Mouse (Mus musculus) midbrain, embryonic 15.5 days (tissue): ENCODE measurements around the gene Dtd2. TPM values are rescaled to one million over a fixed set of nuclear protein-coding genes. Genes with fewer than 3 reads are reported as not detected.

Experiments
- polyA plus RNA-seq: library from polyadenylated mRNA; unstranded; fragments of >200 nt; fragmentation: Nextera tagmentation; extraction: Ambion mirVana; gene quantifications from 2 replicates; pipeline ENCODE4 v1.2.1, GENCODE M21; 2015

Dtd2 gene
- polyA plus RNA-seq, 1 experiment from 2014 or later, result 19.1 TPM

Other genes with a start within 250 kb of the Dtd2 start
- gene Hectd1, start 177.0 kb downstream of the Dtd2 start, polyA plus RNA-seq, result 39.3 and 40.8 TPM in 2 replicates
- gene Heatr5a, start 35.2 kb downstream of the Dtd2 start, polyA plus RNA-seq, result 7.3 and 7.5 TPM in 2 replicates
- not detected in 2 replicates for gene Gpr33, start 21.6 kb upstream of the Dtd2 start, polyA plus RNA-seq
- 8.3 TPM in 2 replicates for gene Nubpl, start 91.2 kb upstream of the Dtd2 start, polyA plus RNA-seq